Mouse (Mus musculus): Measurements from ENCODE around the gene Lpp.

GRCm38 (mm10) chr16:24509100-24509812 lies 115.9 kb downstream of the Lpp start:
- TF ChIP-seq EP300 (IDR thresholded peaks at IDR 0.05; ENCODE audit: low read length): no peak
- no peak for TF ChIP-seq PAX5 (IDR thresholded peaks at IDR 0.05; ENCODE audit: low read length)
- no peak for TF ChIP-seq MAFK (IDR thresholded peaks at IDR 0.05; ENCODE audit: insufficient replicate concordance, low read length)
- no peak for TF ChIP-seq CTCF (conservative IDR thresholded peaks at IDR 0.05 in 1 of 2, IDR thresholded peaks at IDR 0.05 in 1 of 2; ENCODE audit: low read depth in 2 of 2, low read length in 2 of 2)
- no peak for TF ChIP-seq ELF1 (IDR thresholded peaks at IDR 0.05; ENCODE audit: low read depth, low read length)
- TF ChIP-seq POLR2A (IDR thresholded peaks at IDR 0.05; ENCODE audit: low read depth, low read length): no peak
- no peak for TF ChIP-seq JUND (conservative IDR thresholded peaks at IDR 0.05; ENCODE audit: low read depth, low read length)
- no peak for TF ChIP-seq ZC3H11A (IDR thresholded peaks at IDR 0.05; ENCODE audit: low read depth, low read length)
- TF ChIP-seq GABPA (IDR thresholded peaks at IDR 0.05; ENCODE audit: insufficient replicate concordance, low read depth, low read length): no peak

Measured in CH12.LX (cell line).